Mouse (Mus musculus) cortical plate, adult 2 months (tissue): ENCODE data around the gene Fbxl8.

Experiments used
- CTCF ChIP-seq: fragments of 200-500 bp; IDR thresholded peaks from 2 replicates; pipeline ENCODE4 v1.5.1; 2011; ENCODE audit warnings: mild to moderate bottlenecking, control low read depth, low read length; ENCODE audit not compliant: insufficient read depth; ENCODE audit errors: extremely low read depth
- POLR2A ChIP-seq: fragments of 200-500 bp; IDR thresholded peaks from 2 replicates; pipeline ENCODE4 v1.6.1; 2011; ENCODE audit warnings: mild to moderate bottlenecking, low read length, control low read depth; ENCODE audit not compliant: insufficient read depth; ENCODE audit errors: extremely low read depth

GRCm38 (mm10) chr8:105318662-105319190, 54.3 kb downstream of the Fbxl8 start:
- TF ChIP-seq CTCF, result no peak
- TF ChIP-seq POLR2A, result no peak
